Mouse (Mus musculus): Measurements from ENCODE around the gene Cops4. TPM values are rescaled to one million over a fixed set of nuclear protein-coding genes. Genes with fewer than 3 reads are reported as not detected.

The Cops4 gene
- polyA plus RNA-seq, 1 experiment from 2014 or later, result 185 TPM

GRCm38 (mm10) chr5:100587136-100587535, 69.0 kb downstream of the Cops4 start:
- no peak overlapping the region for H3K4me3 ChIP-seq
- no peaks in the 10 kb centered on the region for H3K4me1 ChIP-seq
- no peaks in the 10 kb centered on the region for H3K27me3 ChIP-seq
- WGBS, result 93% methylated on average over 7 of the region's 7 CpGs
- H3K4me2 ChIP-seq (replicated peaks), result no peak overlapping the region
- no peak for ATAC-seq (ENCODE audit: low FRiP score)
- no peaks in the 10 kb centered on the region for H3K9me3 ChIP-seq (replicated peaks)
- H3K27ac ChIP-seq, result no peak overlapping the region
- H3K9ac ChIP-seq, result no peak overlapping the region
- H3K36me3 ChIP-seq, result no peaks in the 10 kb centered on the region

GRCm38 (mm10) chr5:100587626-100588025, 69.5 kb downstream of the Cops4 start:
- Histone ChIP-seq H3K36me3 (no peaks in the 10 kb centered on the region), H3K27ac (no peak overlapping the region), H3K4me3 (no peak overlapping the region), H3K4me2 (replicated peaks) (no peak overlapping the region), H3K4me1 (no peaks in the 10 kb centered on the region), H3K9me3 (replicated peaks) (no peaks in the 10 kb centered on the region), H3K27me3 (no peaks in the 10 kb centered on the region), H3K9ac (no peak overlapping the region)
- ATAC-seq (ENCODE audit: low FRiP score), result no peak
- 53% methylated on average over 2 of the region's 2 CpGs for WGBS

GRCm38 (mm10) chr5:100590505-100590904, 72.4 kb downstream of the Cops4 start:
- Histone ChIP-seq H3K4me3 (no peak overlapping the region), H3K4me1 (no peaks in the 10 kb centered on the region), H3K27me3 (no peaks in the 10 kb centered on the region), H3K27ac (no peak overlapping the region), H3K9ac (no peak overlapping the region), H3K4me2 (replicated peaks) (no peak overlapping the region), H3K9me3 (replicated peaks) (peaks cover 6% of the 10 kb centered on the region; the same call in 1 of the 2 replicates), H3K36me3 (no peaks in the 10 kb centered on the region)
- ATAC-seq (ENCODE audit: low FRiP score), result no peak
- 94% methylated on average over 5 of the region's 5 CpGs for WGBS

- Histone ChIP-seq H3K9ac (no peak overlapping the region), H3K9me3 (replicated peaks) (peaks cover 6% of the 10 kb centered on the region; the same call in 1 of the 2 replicates), H3K4me2 (replicated peaks) (no peak overlapping the region), H3K27me3 (no peaks in the 10 kb centered on the region; the same call in 1 of the 2 replicates), H3K36me3 (no peaks in the 10 kb centered on the region), H3K4me1 (no peaks in the 10 kb centered on the region), H3K4me3 (no peak overlapping the region), H3K27ac (no peak overlapping the region)
- ATAC-seq (ENCODE audit: low FRiP score), result no peak
- WGBS, result 83% methylated on average over 13 of the region's 13 CpGs
Observed at GRCm38 (mm10) chr5:100594803-100595467, 76.8 kb downstream of the Cops4 start.

GRCm38 (mm10) chr5:100595999-100596398, 77.9 kb downstream of the Cops4 start:
- Histone ChIP-seq H3K36me3 (no peaks in the 10 kb centered on the region), H3K4me2 (replicated peaks) (no peak overlapping the region), H3K4me3 (no peak overlapping the region), H3K27me3 (no peaks in the 10 kb centered on the region; the same call in 1 of the 2 replicates), H3K4me1 (no peaks in the 10 kb centered on the region), H3K27ac (no peak overlapping the region), H3K9ac (no peak overlapping the region), H3K9me3 (replicated peaks) (peaks cover 6% of the 10 kb centered on the region; the same call in 1 of the 2 replicates)
- 90% methylated on average over 6 of the region's 6 CpGs for WGBS
- no peak for ATAC-seq (ENCODE audit: low FRiP score)

Small RNA genes within 50 kb of the gene (microRNA-seq; reads per million reads assigned to microRNA genes)
- not detected for gene Gm23222

Other genes with a start within 250 kb of the Cops4 start
- 128 and 141 TPM in 2 replicates for gene Sec31a, start 102.1 kb upstream of the Cops4 start, polyA plus RNA-seq (2016; fragmentation: Nextera tagmentation; extraction: Ambion mirVana)
- 14.1 and 14.4 TPM in 2 replicates for gene Lin54, start 17.7 kb upstream of the Cops4 start, polyA plus RNA-seq (2016; fragmentation: Nextera tagmentation; extraction: Ambion mirVana)
- gene Plac8, start 53.9 kb downstream of the Cops4 start, polyA plus RNA-seq (2016; fragmentation: Nextera tagmentation; extraction: Ambion mirVana), result 1.8 and 3.0 TPM in 2 replicates
- 44.6 and 46.8 TPM in 2 replicates for gene Coq2, start 156.8 kb downstream of the Cops4 start, polyA plus RNA-seq (2016; fragmentation: Nextera tagmentation; extraction: Ambion mirVana)
- gene Hpse, start 201.4 kb downstream of the Cops4 start, polyA plus RNA-seq (2016; fragmentation: Nextera tagmentation; extraction: Ambion mirVana), result 1.6 and 2.6 TPM in 2 replicates

Data from hindbrain, embryonic 12.5 days (tissue).